ENCODE assay signal across 9 mouse cellular contexts in the genomic region with DNA sequence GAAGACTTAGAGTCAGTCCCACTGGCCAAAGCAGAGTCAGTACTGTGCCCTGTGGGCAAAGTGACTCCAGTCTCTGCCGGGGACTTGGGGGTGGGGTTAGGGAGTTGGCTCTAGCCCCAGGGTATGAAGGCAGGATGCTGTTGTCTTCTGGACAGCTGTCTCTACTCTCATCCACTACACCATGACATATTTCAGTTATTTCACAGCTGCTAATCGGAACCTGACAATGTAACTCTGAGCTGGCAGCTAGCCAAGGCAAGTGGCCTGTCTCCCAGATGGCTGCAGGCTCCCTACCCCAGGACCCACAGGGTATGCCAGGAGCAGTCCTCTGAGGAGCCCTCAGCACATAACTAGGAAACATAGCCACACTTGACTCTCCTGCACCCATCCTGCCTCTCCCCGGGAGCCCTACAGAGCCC.
DNase-seq lines count a peak whose midpoint lies in the region; ATAC-seq and TF ChIP-seq lines count a peak whose summit lies in the region.
"Had no signal": no experiment of that assay in that cellular context is flagged by ENCODE, and none has a peak within 500 bp of the region (broad histone marks: within the 10 kb centered on the region; RNA-seq: fewer than 3 reads in every experiment).

No protein-coding gene starts in this region.

- H3K27ac ChIP-seq in intestine, embryonic 14.5 days (ENCODE audit: low read depth): no peak overlapping the region
- no peak overlapping the region for H3K27ac ChIP-seq in intestine, postnatal 0 days (ENCODE audit: low read depth, low read length)
- H3K27ac ChIP-seq in hindbrain, postnatal 0 days: no peak overlapping the region
- H3K27ac ChIP-seq: midbrain, embryonic 10.5 days had no signal

- H3K4me3 ChIP-seq in intestine, embryonic 14.5 days (ENCODE audit: low read depth, low read length): no peak overlapping the region
- no peak overlapping the region for H3K4me3 ChIP-seq in intestine, postnatal 0 days (ENCODE audit: low read depth, low read length)
- H3K4me3 ChIP-seq in hindbrain, postnatal 0 days (ENCODE audit: low read length): no peak overlapping the region
- H3K4me3 ChIP-seq: midbrain, embryonic 10.5 days had no signal

- H3K4me1 ChIP-seq in intestine, embryonic 14.5 days (replicated peaks; ENCODE audit: control insufficient read depth, insufficient read depth, low read length): peaks cover 7% of the 10 kb centered on the region; the same call in 1 of the 2 replicates
- no peaks in the 10 kb centered on the region for H3K4me1 ChIP-seq in intestine, postnatal 0 days (replicated peaks; ENCODE audit: control insufficient read depth, insufficient read depth, low read length)
- no peaks in the 10 kb centered on the region; the same call in 1 of the 2 replicates for H3K4me1 ChIP-seq in hindbrain, postnatal 0 days (ENCODE audit: insufficient read depth, low read length)

- peak; percentile 67 for ATAC-seq in intestine, embryonic 14.5 days (replicated peaks; ENCODE audit: low FRiP score, low TSS enrichment, low read depth)
- ATAC-seq in intestine, postnatal 0 days: no peak
- peak; percentile 70 for ATAC-seq in hindbrain, postnatal 0 days

- no peak for TF ChIP-seq CTCF in intestine, postnatal 0 days (IDR thresholded peaks at IDR 0.05; ENCODE audit: low read depth)
- no peak for TF ChIP-seq CTCF in hindbrain, postnatal 0 days (IDR thresholded peaks at IDR 0.05; ENCODE audit: low read depth)

- no peaks in the 10 kb centered on the region for H3K36me3 ChIP-seq in intestine, embryonic 14.5 days (ENCODE audit: control insufficient read depth, insufficient read depth, low read length)
- no peaks in the 10 kb centered on the region for H3K36me3 ChIP-seq in intestine, postnatal 0 days (ENCODE audit: control insufficient read depth, insufficient read depth)
- H3K36me3 ChIP-seq in hindbrain, postnatal 0 days (ENCODE audit: insufficient read depth, low read length): no peaks in the 10 kb centered on the region
- H3K36me3 ChIP-seq: midbrain, embryonic 10.5 days had no signal

- no peak for DNase-seq in intestine, embryonic 14.5 days (ENCODE audit: low spot score)
- DNase-seq in brain, adult 2 months (ENCODE audit: low read depth, low spot score): peak; percentile 35
- peak; percentile 30 to 56 for DNase-seq in cerebellum, adult 18-20 months
- DNase-seq in hindbrain, postnatal 0 days (ENCODE audit: low spot score): peak; percentile 68
- DNase-seq in thymus, postnatal 36 days: no peak
- DNase-seq in T-cell, adult 2 months (ENCODE audit: low spot score): no peak
- DNase-seq: layer of hippocampus, postnatal 36 days had no signal

- H3K27me3 ChIP-seq in intestine, embryonic 14.5 days (replicated peaks; ENCODE audit: control insufficient read depth, insufficient read depth, low read length): no peaks in the 10 kb centered on the region
- H3K27me3 ChIP-seq in intestine, postnatal 0 days (replicated peaks; ENCODE audit: control insufficient read depth, insufficient read depth, low read length): no peaks in the 10 kb centered on the region
- H3K27me3 ChIP-seq in hindbrain, postnatal 0 days (ENCODE audit: insufficient read depth, low read length): no peaks in the 10 kb centered on the region

- H3K9me3 ChIP-seq in intestine, embryonic 14.5 days (ENCODE audit: control insufficient read depth, low read length): no peaks in the 10 kb centered on the region
- H3K9me3 ChIP-seq in intestine, postnatal 0 days (ENCODE audit: control insufficient read depth): no peaks in the 10 kb centered on the region
- no peaks in the 10 kb centered on the region for H3K9me3 ChIP-seq in hindbrain, postnatal 0 days (ENCODE audit: low read length)
- H3K9me3 ChIP-seq: midbrain, embryonic 10.5 days had no signal

- no peak overlapping the region for H3K4me2 ChIP-seq in intestine, embryonic 14.5 days (ENCODE audit: low read length)
- no peak overlapping the region for H3K4me2 ChIP-seq in intestine, postnatal 0 days (replicated peaks; ENCODE audit: low read depth)
- H3K4me2 ChIP-seq in hindbrain, postnatal 0 days (ENCODE audit: low read depth, low read length): no peak overlapping the region

- 41% methylated on average over 3 of the region's 3 CpGs for WGBS in intestine, embryonic 14.5 days
- WGBS in intestine, postnatal 0 days: 47% methylated on average over 3 of the region's 3 CpGs
- WGBS in hindbrain, postnatal 0 days: 34% methylated on average over 3 of the region's 3 CpGs

- H3K9ac ChIP-seq in intestine, embryonic 14.5 days (ENCODE audit: low read length): no peak overlapping the region
- no peak overlapping the region for H3K9ac ChIP-seq in intestine, postnatal 0 days (ENCODE audit: low read depth, low read length)
- H3K9ac ChIP-seq in hindbrain, postnatal 0 days (replicated peaks; ENCODE audit: low read length): no peak overlapping the region

Comparison
In these comparisons a context has a peak if more than half of its experiments do, and no peak if none do; other contexts are left out.
1. DNase-seq: peak in brain, adult 2 months (single experiment), cerebellum, adult 18-20 months (2 of 2) and hindbrain, postnatal 0 days (single experiment); none in intestine, embryonic 14.5 days (single experiment), thymus, postnatal 36 days (0 of 2) and T-cell, adult 2 months (single experiment).